Mouse (Mus musculus) thymus, adult 2 months (tissue): ENCODE measurements around the gene Hnrnpa1.

Experiments
- CTCF ChIP-seq: fragments of 200-500 bp; IDR thresholded peaks from 2 replicates; pipeline ENCODE4 v1.5.1; 2012; ENCODE audit warnings: mild to moderate bottlenecking, control low read depth, low read length, moderate library complexity, borderline replicate concordance; ENCODE audit not compliant: control insufficient read depth, poor library complexity, insufficient read depth; ENCODE audit errors: extremely low read depth
- POLR2A ChIP-seq: fragments of 200-500 bp; IDR thresholded peaks from 2 replicates; pipeline ENCODE4 v1.6.1; 2012; ENCODE audit warnings: mild to moderate bottlenecking, low read length, control low read depth, moderate library complexity; ENCODE audit not compliant: control insufficient read depth, poor library complexity, insufficient read depth; ENCODE audit errors: extremely low read depth

GRCm38 (mm10) chr15:103250195-103250740, 10.0 kb downstream of the Hnrnpa1 start:
- TF ChIP-seq CTCF: peak; percentile 85; the same call in 1 of the 2 replicates
- TF ChIP-seq POLR2A: no peak
